Mouse (Mus musculus) limb, embryonic 14.5 days (tissue): ENCODE measurements around the gene Acy3. TPM values are rescaled to one million over a fixed set of nuclear protein-coding genes. Genes with fewer than 3 reads are reported as not detected.

Experiments
- ATAC-seq: fragments of 200-750 bp; cut with Nextera tagmentation; 2 replicates; pipeline ENCODE4 v1.8.0; 2017; ENCODE audit warnings: low read depth, moderate number of reproducible peaks, moderate TSS enrichment; ENCODE audit not compliant: low FRiP score
- DNase-seq: peaks from one replicate; pipeline ENCODE4 v3.0.0-alpha.2; 2015; ENCODE audit warnings: low spot score
- H3K27ac ChIP-seq: fragments of 300-500 bp; sonication (generic); replicated peaks from 2 replicates; pipeline ENCODE4 v1.5.1; 2014; ENCODE audit warnings: low read depth, mild to moderate bottlenecking, low read length, moderate library complexity, mixed read lengths
- H3K27me3 ChIP-seq: fragments of 300-500 bp; sonication (generic); 2 replicates; pipeline ENCODE4 v1.6.1; 2014; ENCODE audit warnings: low read length, mixed read lengths; ENCODE audit not compliant: control insufficient read depth, insufficient read depth
- H3K36me3 ChIP-seq: fragments of 300-500 bp; sonication (generic); 2 replicates; pipeline ENCODE4 v1.6.1; 2014; ENCODE audit warnings: mild to moderate bottlenecking, low read length, moderate library complexity, mixed read lengths; ENCODE audit not compliant: control insufficient read depth, insufficient read depth
- H3K4me1 ChIP-seq: fragments of 300-500 bp; sonication (generic); 2 replicates; pipeline ENCODE4 v1.6.1; 2014; ENCODE audit warnings: antibody characterized with exemption, low read length, mixed read lengths; ENCODE audit not compliant: control insufficient read depth, insufficient read depth
- H3K4me2 ChIP-seq: fragments of 300-500 bp; sonication (generic); replicated peaks from 2 replicates; pipeline ENCODE4 v1.6.1; 2014; ENCODE audit warnings: low read depth, mild to moderate bottlenecking, low read length, moderate library complexity; ENCODE audit not compliant: severe bottlenecking
- H3K4me3 ChIP-seq: fragments of 300-500 bp; sonication (generic); replicated peaks from 2 replicates; pipeline ENCODE4 v1.5.1; 2014; ENCODE audit warnings: low read length
- H3K9ac ChIP-seq: fragments of 300-500 bp; sonication (generic); 2 replicates; pipeline ENCODE4 v1.6.1; 2014; ENCODE audit warnings: mild to moderate bottlenecking, low read depth, low read length, moderate library complexity; ENCODE audit not compliant: severe bottlenecking
- H3K9me3 ChIP-seq: fragments of 300-500 bp; sonication (generic); 2 replicates; pipeline ENCODE4 v1.6.1; 2016; ENCODE audit warnings: low read length; ENCODE audit not compliant: control insufficient read depth
- POLR2A ChIP-seq: fragments of 200-500 bp; IDR thresholded peaks from 2 replicates; pipeline ENCODE4 v1.8.0; 2012; ENCODE audit warnings: inconsistent platforms, mild to moderate bottlenecking, moderate library complexity, borderline replicate concordance; ENCODE audit not compliant: insufficient read depth, insufficient read length; ENCODE audit errors: extremely low read depth
- WGBS: fragments of 180-500 bp; shearing (Covaris S2); extraction: QIAGEN DNeasy Blood & Tissue Kit; methylation state at CpG from one replicate; pipeline ENCODE4 v1.1.7; 2014; 5-methylcytosine and 5-hydroxymethylcytosine counted together
- polyA plus RNA-seq, 2 experiments: library from polyadenylated mRNA; depleted of rRNA in 1 of 2; stranded (reverse) in 1 of 2; unstranded in 1 of 2; fragments of >200 nt; fragmentation: Nextera tagmentation in 1 of 2; extraction: Ambion mirVana in 1 of 2; gene quantifications; 2 replicates each; pipeline versions ENCODE4 v1.2.1 to v1.2.3; 2012 to 2014

The Acy3 gene
- polyA plus RNA-seq, 2 experiments: 9.2 to 9.4 TPM

DNA sequence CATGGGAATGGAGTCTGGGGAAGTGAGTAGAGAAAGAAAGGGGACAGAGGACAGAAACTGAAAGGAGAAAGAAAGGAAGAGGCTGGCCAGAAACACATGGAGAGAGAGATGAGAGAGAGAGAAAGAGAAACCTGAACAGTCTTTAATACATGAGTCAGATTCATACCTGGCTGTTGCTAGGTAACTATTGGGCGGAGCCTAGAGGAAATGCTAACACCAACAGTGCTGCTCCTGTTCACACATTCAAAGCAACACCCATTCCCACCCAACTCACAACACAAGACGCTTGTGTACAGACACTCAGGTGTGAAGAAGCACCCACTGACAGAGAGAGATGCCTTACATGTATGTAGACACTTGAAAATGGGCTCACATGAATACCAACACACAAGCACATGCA lies 10.5 kb upstream of the Acy3 start:
- Histone ChIP-seq H3K9ac (no peak overlapping the region), H3K4me1 (no peaks in the 10 kb centered on the region), H3K4me3 (no peak overlapping the region), H3K9me3 (no peaks in the 10 kb centered on the region), H3K4me2 (no peak overlapping the region), H3K27me3 (no peaks in the 10 kb centered on the region), H3K36me3 (no peaks in the 10 kb centered on the region), H3K27ac (no peak overlapping the region)
- WGBS: 82% methylated on average over 2 of the region's 2 CpGs
- no peak for TF ChIP-seq POLR2A
- no peak for ATAC-seq
- DNase-seq: no peak

- H3K27ac ChIP-seq: no peak overlapping the region
- WGBS: 17% methylated on average over 4 of the region's 4 CpGs
- H3K9ac ChIP-seq: no peak overlapping the region
- no peaks in the 10 kb centered on the region for H3K27me3 ChIP-seq
- ATAC-seq (peak; percentile 73; the same call in 1 of the 2 replicates), DNase-seq (peak; percentile 91)
- H3K36me3 ChIP-seq: no peaks in the 10 kb centered on the region
- no peak overlapping the region for H3K4me2 ChIP-seq
- TF ChIP-seq POLR2A: no peak
- no peak overlapping the region for H3K4me3 ChIP-seq
- H3K4me1 ChIP-seq: no peaks in the 10 kb centered on the region
- H3K9me3 ChIP-seq: no peaks in the 10 kb centered on the region
Observed at GRCm38 (mm10) chr19:3980309-3980708, 6.1 kb upstream of the Acy3 start.

- WGBS: 70% methylated on average over 9 of the region's 9 CpGs
Observed at GRCm38 (mm10) chr19:3980917-3981316, 5.5 kb upstream of the Acy3 start.

DNA sequence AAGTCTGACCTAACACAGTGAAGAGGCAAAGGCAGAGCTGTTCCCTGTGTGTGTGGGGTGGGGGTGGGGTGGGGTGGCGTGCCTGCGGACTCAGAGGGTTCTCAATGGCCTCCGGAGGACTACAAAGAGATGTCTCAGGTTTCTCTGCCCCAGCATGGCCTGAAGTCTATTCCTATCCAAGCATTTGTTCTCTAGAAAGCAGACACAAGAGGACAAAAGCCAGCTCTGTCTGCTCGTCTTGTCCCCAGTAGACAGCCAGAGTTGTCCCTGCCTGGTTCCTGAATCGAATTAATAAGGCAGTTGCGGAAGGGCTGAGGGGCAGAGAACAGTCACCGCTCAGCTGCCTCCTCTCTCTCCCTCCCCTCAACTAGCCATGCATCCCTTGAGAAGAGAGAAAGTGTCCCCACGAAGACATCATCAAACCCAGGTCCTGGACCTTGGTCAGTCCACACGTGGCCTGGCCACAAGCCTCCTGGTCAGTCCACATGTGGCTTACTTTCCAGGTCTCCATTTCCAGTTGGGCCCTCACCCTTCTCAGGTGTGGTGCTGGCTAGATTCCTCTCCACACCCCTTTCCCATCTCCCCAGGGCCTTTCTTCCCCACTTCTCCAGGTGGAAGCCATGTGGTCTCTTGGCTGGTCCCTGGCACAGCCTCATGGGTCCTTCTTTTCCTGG lies 2.7 kb upstream of the Acy3 start:
- no peak for TF ChIP-seq POLR2A
- Histone ChIP-seq H3K9me3 (peaks cover 1% of the 10 kb centered on the region; the same call in 1 of the 2 replicates), H3K9ac (no peak overlapping the region), H3K27ac (0 out of 2 replicates have a peak overlapping the region, but pooled peaks have one; percentile 38), H3K4me1 (peaks cover 13% of the 10 kb centered on the region), H3K4me2 (no peak overlapping the region), H3K27me3 (no peaks in the 10 kb centered on the region), H3K4me3 (no peak overlapping the region), H3K36me3 (no peaks in the 10 kb centered on the region)
- WGBS: 49% methylated on average over 9 of the region's 9 CpGs
- no peak for DNase-seq
- no peak for ATAC-seq

More at GRCm38 (mm10) chr19:3980917-3981316, 5.5 kb upstream of the Acy3 start:
- Histone ChIP-seq H3K9ac (no peak overlapping the region), H3K4me1 (peaks cover under 1% of the 10 kb centered on the region; the same call in 1 of the 2 replicates), H3K27me3 (no peaks in the 10 kb centered on the region), H3K9me3 (no peaks in the 10 kb centered on the region), H3K4me2 (no peak overlapping the region), H3K27ac (no peak overlapping the region), H3K36me3 (no peaks in the 10 kb centered on the region), H3K4me3 (no peak overlapping the region)
- ATAC-seq: no peak
- TF ChIP-seq POLR2A: no peak
- no peak for DNase-seq

GRCm38 (mm10) chr19:3985261-3985681 lies 1.1 kb upstream of the Acy3 start:
- H3K9ac ChIP-seq: no peak overlapping the region
- H3K9me3 ChIP-seq: peaks cover 4% of the 10 kb centered on the region; the same call in 1 of the 2 replicates
- H3K4me2 ChIP-seq: no peak overlapping the region
- no peaks in the 10 kb centered on the region for H3K36me3 ChIP-seq
- 55% methylated on average over 8 of the region's 8 CpGs for WGBS
- no peak overlapping the region for H3K4me3 ChIP-seq
- no peaks in the 10 kb centered on the region for H3K27me3 ChIP-seq
- peaks cover 13% of the 10 kb centered on the region for H3K4me1 ChIP-seq
- DNase-seq (no peak), ATAC-seq (no peak)
- no peak overlapping the region for H3K27ac ChIP-seq
- TF ChIP-seq POLR2A: no peak
